Mouse (Mus musculus): ENCODE results near the gene Casq2.

DNA sequence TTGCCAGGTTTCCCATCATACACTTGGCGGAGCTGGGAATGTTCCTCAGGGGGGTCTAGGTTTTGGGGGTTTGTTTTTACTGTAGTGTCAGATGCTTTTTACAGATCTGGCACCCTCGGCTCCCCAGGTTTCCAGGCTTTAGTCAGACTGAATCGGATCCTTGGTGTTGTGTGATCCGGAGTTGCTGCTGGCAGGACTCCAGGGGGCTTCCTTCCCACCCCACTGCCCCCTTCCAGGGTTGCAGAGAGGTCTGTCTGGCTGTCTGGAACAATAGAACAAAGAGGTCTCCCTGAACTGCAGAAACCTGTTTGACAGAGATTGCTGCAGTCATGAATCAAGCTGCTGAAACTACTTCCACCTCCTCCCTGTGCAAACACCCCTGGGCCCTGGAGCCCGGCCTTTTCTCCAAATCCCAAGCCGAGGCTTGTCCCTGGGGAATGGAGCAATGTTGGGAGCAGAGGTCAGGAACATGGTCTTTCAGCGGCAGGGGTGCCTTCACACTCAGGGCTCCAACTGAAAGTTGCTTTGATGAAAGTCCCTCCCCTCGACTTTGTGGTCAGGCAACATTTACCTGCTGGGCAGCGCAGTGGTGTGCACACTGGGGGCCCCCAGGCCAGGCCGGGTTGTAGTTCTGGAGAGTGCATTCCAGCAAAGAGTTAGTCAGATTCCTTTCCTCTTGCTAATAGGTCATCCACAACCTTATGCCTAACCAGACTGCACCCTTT is 49.3 kb downstream of the Casq2 start:
- TF ChIP-seq CHD2 (IDR thresholded peaks at IDR 0.05; ENCODE audit: low read depth, low read length) (no peak), ZC3H11A (IDR thresholded peaks at IDR 0.05; ENCODE audit: borderline replicate concordance, low read depth, low read length) (no peak), MAFK (IDR thresholded peaks at IDR 0.05; ENCODE audit: insufficient read depth, low read depth, low read length) (no peak)
